8 mouse cellular contexts compared by ENCODE assay signal in the genomic region with DNA sequence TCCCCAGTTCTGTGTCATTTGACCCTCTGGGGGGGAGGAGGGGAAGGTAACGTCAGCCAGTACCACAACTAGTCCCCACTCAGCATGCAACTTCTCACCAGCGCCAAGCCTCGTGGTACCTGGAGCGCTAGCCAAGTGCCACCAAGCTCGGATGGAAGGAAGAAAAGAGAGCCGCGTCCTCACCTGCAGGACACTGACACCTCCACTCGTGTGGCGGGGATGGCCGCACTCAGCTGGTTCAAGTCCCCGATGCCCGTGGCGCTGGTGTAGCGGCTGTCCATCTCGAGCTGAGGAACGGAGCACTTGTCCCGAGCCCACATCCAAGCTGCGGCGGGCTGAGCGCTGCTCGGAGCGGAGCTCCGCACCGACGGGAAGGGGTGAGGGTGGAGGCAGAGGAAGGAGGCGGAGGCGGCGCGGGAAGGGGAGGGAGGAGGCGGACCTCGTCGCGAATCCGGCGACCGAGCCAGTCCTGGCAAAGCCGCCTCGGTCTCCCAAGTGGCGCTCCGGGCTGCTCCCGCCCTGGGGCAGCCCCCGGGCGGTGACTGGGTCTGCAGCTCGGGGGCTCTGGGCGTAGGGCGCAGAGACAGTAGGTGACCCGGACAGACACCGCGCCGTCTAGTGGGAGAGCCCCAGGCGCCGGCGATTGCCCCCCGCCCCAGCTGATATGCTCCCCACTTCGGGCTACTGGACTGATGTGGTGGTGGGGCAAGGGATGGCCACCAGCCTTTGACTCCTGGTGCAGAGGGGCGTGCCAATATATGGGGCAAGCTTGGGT. TPM values are rescaled to one million over a fixed set of nuclear protein-coding genes. Genes with fewer than 3 reads are reported as not detected.
DNase-seq lines count a peak whose midpoint lies in the region; ATAC-seq and TF ChIP-seq lines count a peak whose summit lies in the region.

Gene Cpne8, minus strand, starts transcription at position 448 of the 775 bp plus-strand sequence.

- H3K4me3 ChIP-seq in E14TG2a.4 (replicated peaks; ENCODE audit: low read length): peak within 1 kb of the TSS; percentile 87
- H3K4me3 ChIP-seq in layer of hippocampus, adult 2 months: peak within 1 kb of the TSS; percentile 62
- H3K4me3 ChIP-seq in neural tube, embryonic 15.5 days (replicated peaks): peak within 1 kb of the TSS; percentile 65

- intact Hi-C loops in heart, postnatal 25 days (cut with DNase I): loop anchor here (5.0 kb wide), 1 partner anchor 432 kb away; no protein-coding TSS in a partner anchor

- ATAC-seq in neural tube, embryonic 15.5 days (ENCODE audit: low FRiP score): peak; percentile 82

- peaks cover 26% of the 10 kb centered on the region for H3K27me3 ChIP-seq in E14TG2a.4 (ENCODE audit: insufficient read depth, low read length)
- 0 out of 2 replicates have a peak, but pooled peaks cover 6% of the 10 kb centered on the region for H3K27me3 ChIP-seq in neural tube, embryonic 15.5 days (replicated peaks)

- peaks cover 19% of the 10 kb centered on the region for H3K4me1 ChIP-seq in E14TG2a.4 (replicated peaks; ENCODE audit: low read depth, low read length)
- peaks cover 23% of the 10 kb centered on the region; the same call in 1 of the 2 replicates for H3K4me1 ChIP-seq in neural tube, embryonic 15.5 days

- no peak for TF ChIP-seq CTCF in E14TG2a.4 (conservative IDR thresholded peaks at IDR 0.05; ENCODE audit: low read length)
- no peak for TF ChIP-seq CTCF in layer of hippocampus, adult 2 months (conservative IDR thresholded peaks at IDR 0.05)

- peak within 1 kb of the TSS; percentile 67 for H3K9ac ChIP-seq in neural tube, embryonic 15.5 days (replicated peaks)

- peak within 1 kb of the TSS; percentile 89 for H3K27ac ChIP-seq in layer of hippocampus, adult 2 months
- peak within 1 kb of the TSS; percentile 74 for H3K27ac ChIP-seq in neural tube, embryonic 15.5 days (replicated peaks)

- H3K4me2 ChIP-seq in neural tube, embryonic 15.5 days: peak within 1 kb of the TSS; percentile 83

- WGBS in neural tube, embryonic 15.5 days: under 1% methylated on average over 39 of the region's 56 CpGs

- no peaks in the 10 kb centered on the region for H3K9me3 ChIP-seq in E14TG2a.4 (ENCODE audit: low read length)
- no peaks in the 10 kb centered on the region for H3K9me3 ChIP-seq in neural tube, embryonic 15.5 days (replicated peaks)

- DNase-seq in cerebellum, adult 11-12 months: peak; percentile 7
- DNase-seq in forelimb bud, embryonic 11.5 days (ENCODE audit: low read depth, low spot score): peak; percentile 47
- DNase-seq in heart, postnatal 25 days (ENCODE audit: low spot score): peak; percentile 70
- DNase-seq in layer of hippocampus, adult 2 months (ENCODE audit: low spot score in 2 of 2): peak; percentile 42 to 54
- peak; percentile 86 to 89 for DNase-seq in lung, adult 18-20 months
- DNase-seq in thymus, postnatal 4 days: peak; percentile 68

- H3K36me3 ChIP-seq in E14TG2a.4 (ENCODE audit: insufficient read depth, low read length): no peaks in the 10 kb centered on the region
- H3K36me3 ChIP-seq in neural tube, embryonic 15.5 days: no peaks in the 10 kb centered on the region

RNA-seq across cellular contexts. Expression of gene Cpne8, which starts in this region (rescaled TPM):
- 10 to 100 TPM in 1 of 2 experiments, 1 to 10 TPM in 1; 7.1 to 10.6 TPM for total RNA-seq in heart, postnatal 25 days (2021)
- 10 to 100 TPM; 30.5 to 30.6 TPM for total RNA-seq in layer of hippocampus, adult 2 months (2021)
- 33.2 and 37.5 TPM in 2 replicates for polyA plus RNA-seq in neural tube, embryonic 15.5 days (2015; fragmentation: Nextera tagmentation; extraction: Ambion mirVana)

Comparison
In these comparisons a context has a peak if more than half of its experiments do, and no peak if none do; other contexts are left out.
1. Peak in every context shown above with its lines: DNase-seq, ATAC-seq, H3K4me3 ChIP-seq and H3K27ac ChIP-seq.
2. DNase-seq: peak in every context shown above with its lines; median percentile 88 in lung, adult 18-20 months; 70 in heart, postnatal 25 days; 68 in thymus, postnatal 4 days; 48 in layer of hippocampus, adult 2 months; 47 in forelimb bud, embryonic 11.5 days; 7 in cerebellum, adult 11-12 months.